Mouse (Mus musculus): Measurements from ENCODE around the gene Pwp2. TPM values are rescaled to one million over a fixed set of nuclear protein-coding genes. Genes with fewer than 3 reads are reported as not detected.

The Pwp2 gene
- total and polyA plus RNA-seq, 3 experiments, result 49.6 to 91.5 (median 62.4) TPM

DNA sequence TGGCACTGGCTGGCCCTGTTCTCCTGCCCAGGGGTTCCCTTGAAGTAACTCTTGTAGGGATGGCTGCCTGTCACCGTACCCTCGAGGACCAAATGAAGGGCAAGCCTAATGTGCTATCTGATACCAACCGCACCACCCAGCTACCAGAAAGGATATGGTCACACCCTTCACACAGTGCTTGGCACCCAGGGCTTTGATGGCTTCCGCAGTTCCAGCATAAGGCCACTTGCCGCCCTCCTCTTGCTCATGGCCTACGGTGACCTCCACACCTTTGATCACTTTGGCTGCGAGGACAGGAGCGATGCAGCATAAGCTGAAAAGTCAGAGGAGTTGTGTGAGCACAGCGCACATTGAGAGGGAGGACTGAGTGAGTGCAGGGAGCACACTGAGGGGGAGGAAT is 21.7 kb downstream of the Pwp2 start:
- no peak for TF ChIP-seq POLR2A (IDR thresholded peaks at IDR 0.05; ENCODE audit: control insufficient read depth in 1 of 2, insufficient read depth in 1 of 2, low read depth in 1 of 2, low read length in 2 of 2, poor library complexity in 1 of 2)
- TF ChIP-seq RCOR1 (IDR thresholded peaks at IDR 0.05; ENCODE audit: low read depth, low read length), result no peak
- TF ChIP-seq KAT2A (conservative IDR thresholded peaks at IDR 0.05; ENCODE audit: low read depth, low read length), result no peak
- no peak for TF ChIP-seq BHLHE40 (IDR thresholded peaks at IDR 0.05; ENCODE audit: borderline replicate concordance, low read depth, low read length)
- no peak for TF ChIP-seq EP300 (IDR thresholded peaks at IDR 0.05; ENCODE audit: low read depth in 1 of 2, low read length in 2 of 2)
- no peak for TF ChIP-seq ZKSCAN1 (IDR thresholded peaks at IDR 0.05; ENCODE audit: low read depth, low read length)
- TF ChIP-seq E2F4 (IDR thresholded peaks at IDR 0.05; ENCODE audit: borderline replicate concordance, low read depth, low read length), result no peak
- no peak for TF ChIP-seq NELFE (IDR thresholded peaks at IDR 0.05; ENCODE audit: low read depth, low read length)
- TF ChIP-seq SIN3A (IDR thresholded peaks at IDR 0.05; ENCODE audit: low read length), result no peak
- TF ChIP-seq RAD21 (IDR thresholded peaks at IDR 0.05; ENCODE audit: low read depth, low read length), result no peak
- no peak for TF ChIP-seq POLR2AphosphoS2 (IDR thresholded peaks at IDR 0.05; ENCODE audit: low read length)
- TF ChIP-seq JUND (IDR thresholded peaks at IDR 0.05; ENCODE audit: low read depth, low read length), result no peak
- no peak for TF ChIP-seq GABPA (IDR thresholded peaks at IDR 0.05; ENCODE audit: low read depth, low read length)
- TF ChIP-seq CTCF (IDR thresholded peaks at IDR 0.05 in 2 of 3, conservative IDR thresholded peaks at IDR 0.05 in 1 of 3; ENCODE audit: control insufficient read depth in 1 of 3, insufficient read depth in 1 of 3, low read depth in 2 of 3, low read length in 3 of 3, poor library complexity in 1 of 3, severe bottlenecking in 1 of 3), result no peak
- TF ChIP-seq TCF12 (IDR thresholded peaks at IDR 0.05; ENCODE audit: low read depth, low read length), result no peak
- TF ChIP-seq UBTF (IDR thresholded peaks at IDR 0.05; ENCODE audit: borderline replicate concordance, insufficient read depth, low read depth, low read length), result no peak
- no peak for TF ChIP-seq NRF1 (IDR thresholded peaks at IDR 0.05; ENCODE audit: insufficient read depth, low read depth, low read length, poor library complexity, severe bottlenecking)
- no peak for TF ChIP-seq MAX (IDR thresholded peaks at IDR 0.05; ENCODE audit: low read length)
- no peak overlapping the region for H3K9ac ChIP-seq (ENCODE audit: control insufficient read depth, low read depth, low read length, poor library complexity, severe bottlenecking)
- H3K27me3 ChIP-seq (ENCODE audit: control insufficient read depth in 1 of 2, insufficient read depth in 2 of 2, low read length in 2 of 2), result no peaks in the 10 kb centered on the region
- DNase-seq (ENCODE audit: low read depth, low spot score), result no peak
- peaks cover 0 to 2% of the 10 kb centered on the region in 2 experiments; a peak in 2 of 4 replicates for H3K36me3 ChIP-seq (ENCODE audit: control insufficient read depth in 1 of 2, insufficient read depth in 2 of 2, low read length in 2 of 2)
- H3K79me2 ChIP-seq (ENCODE audit: control insufficient read depth, insufficient read depth, low read length, poor library complexity), result no peaks in the 10 kb centered on the region
- H3K9me3 ChIP-seq (replicated peaks; ENCODE audit: insufficient read depth, low read length), result no peaks in the 10 kb centered on the region
- no peak overlapping the region for H3K4me3 ChIP-seq (ENCODE audit: control insufficient read depth in 1 of 2, insufficient read depth in 1 of 2, low read depth in 2 of 2, low read length in 2 of 2)
- 0 out of 4 replicates have a peak, but pooled peaks cover 0 to 2% of the 10 kb centered on the region in 2 experiments for H3K4me1 ChIP-seq (ENCODE audit: control insufficient read depth in 1 of 2, insufficient read depth in 2 of 2, low read length in 2 of 2)
- no peak overlapping the region for H3K27ac ChIP-seq (ENCODE audit: control insufficient read depth, low read depth, low read length)

DNA sequence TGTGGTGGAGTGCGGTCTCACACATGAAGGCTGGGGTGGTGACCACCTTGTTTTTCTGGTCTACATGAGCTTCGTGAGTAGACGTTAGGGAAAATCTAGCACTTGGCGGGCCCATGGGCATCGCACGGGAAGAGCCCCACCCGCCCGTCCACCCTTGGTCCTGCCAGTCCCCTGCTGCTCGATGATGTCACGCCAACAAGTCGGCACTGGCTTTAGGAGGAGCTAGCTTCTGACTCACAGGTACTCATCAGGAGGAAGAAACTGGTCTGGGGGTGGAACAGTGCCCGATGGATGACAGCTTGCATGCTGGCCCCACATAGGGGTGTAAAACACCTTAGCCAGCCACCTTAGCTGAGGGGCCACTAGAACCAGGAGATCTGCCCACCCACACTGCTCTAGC is 22.3 kb downstream of the Pwp2 start:
- H3K9me3 ChIP-seq (replicated peaks; ENCODE audit: insufficient read depth, low read length), result no peaks in the 10 kb centered on the region
- H3K9ac ChIP-seq (ENCODE audit: control insufficient read depth, low read depth, low read length, poor library complexity, severe bottlenecking), result no peak overlapping the region
- no peak overlapping the region for H3K4me3 ChIP-seq (ENCODE audit: control insufficient read depth in 1 of 2, insufficient read depth in 1 of 2, low read depth in 2 of 2, low read length in 2 of 2)
- H3K36me3 ChIP-seq (ENCODE audit: control insufficient read depth in 1 of 2, insufficient read depth in 2 of 2, low read length in 2 of 2), result no peaks in the 10 kb centered on the region
- H3K79me2 ChIP-seq (ENCODE audit: control insufficient read depth, insufficient read depth, low read length, poor library complexity), result no peaks in the 10 kb centered on the region
- no peaks in the 10 kb centered on the region for H3K4me1 ChIP-seq (ENCODE audit: control insufficient read depth in 1 of 2, insufficient read depth in 2 of 2, low read length in 2 of 2)
- no peak for TF ChIP-seq ETS1 (IDR thresholded peaks at IDR 0.05; ENCODE audit: low read depth, low read length)
- no peak for TF ChIP-seq MXI1 (IDR thresholded peaks at IDR 0.05; ENCODE audit: low read depth, low read length)
- TF ChIP-seq NELFE (IDR thresholded peaks at IDR 0.05; ENCODE audit: low read depth, low read length), result no peak
- no peak for TF ChIP-seq MAZ (IDR thresholded peaks at IDR 0.05; ENCODE audit: low read depth, low read length)
- no peak for TF ChIP-seq E2F4 (IDR thresholded peaks at IDR 0.05; ENCODE audit: borderline replicate concordance, low read depth, low read length)
- TF ChIP-seq GABPA (IDR thresholded peaks at IDR 0.05; ENCODE audit: low read depth, low read length), result no peak
- TF ChIP-seq UBTF (IDR thresholded peaks at IDR 0.05; ENCODE audit: borderline replicate concordance, insufficient read depth, low read depth, low read length), result no peak
- TF ChIP-seq JUND (IDR thresholded peaks at IDR 0.05; ENCODE audit: low read depth, low read length), result no peak
- no peak for TF ChIP-seq POLR2A (IDR thresholded peaks at IDR 0.05; ENCODE audit: control insufficient read depth in 1 of 2, insufficient read depth in 1 of 2, low read depth in 1 of 2, low read length in 2 of 2, poor library complexity in 1 of 2)
- no peak for TF ChIP-seq TCF12 (IDR thresholded peaks at IDR 0.05; ENCODE audit: low read depth, low read length)
- TF ChIP-seq MEF2A (IDR thresholded peaks at IDR 0.05; ENCODE audit: extremely low read depth, insufficient replicate concordance, low read depth, low read length, poor library complexity, severe bottlenecking), result no peak
- no peak for TF ChIP-seq CHD2 (IDR thresholded peaks at IDR 0.05; ENCODE audit: low read length)
- no peak for TF ChIP-seq CTCF (IDR thresholded peaks at IDR 0.05 in 2 of 3, conservative IDR thresholded peaks at IDR 0.05 in 1 of 3; ENCODE audit: control insufficient read depth in 1 of 3, insufficient read depth in 1 of 3, low read depth in 2 of 3, low read length in 3 of 3, poor library complexity in 1 of 3, severe bottlenecking in 1 of 3)
- TF ChIP-seq MYB (IDR thresholded peaks at IDR 0.05; ENCODE audit: low read depth, low read length), result no peak
- no peak overlapping the region for H3K27ac ChIP-seq (ENCODE audit: control insufficient read depth, low read depth, low read length)
- no peak for DNase-seq (ENCODE audit: low read depth, low spot score)
- H3K27me3 ChIP-seq (ENCODE audit: control insufficient read depth in 1 of 2, insufficient read depth in 2 of 2, low read length in 2 of 2), result no peaks in the 10 kb centered on the region

Data from MEL (cell line).